Mouse (Mus musculus): Measurements from ENCODE around the gene Fut9. TPM values are rescaled to one million over a fixed set of nuclear protein-coding genes. Genes with fewer than 3 reads are reported as not detected.

The Fut9 gene
- total RNA-seq, 2 experiments from 2014 or later, result not detected

DNA sequence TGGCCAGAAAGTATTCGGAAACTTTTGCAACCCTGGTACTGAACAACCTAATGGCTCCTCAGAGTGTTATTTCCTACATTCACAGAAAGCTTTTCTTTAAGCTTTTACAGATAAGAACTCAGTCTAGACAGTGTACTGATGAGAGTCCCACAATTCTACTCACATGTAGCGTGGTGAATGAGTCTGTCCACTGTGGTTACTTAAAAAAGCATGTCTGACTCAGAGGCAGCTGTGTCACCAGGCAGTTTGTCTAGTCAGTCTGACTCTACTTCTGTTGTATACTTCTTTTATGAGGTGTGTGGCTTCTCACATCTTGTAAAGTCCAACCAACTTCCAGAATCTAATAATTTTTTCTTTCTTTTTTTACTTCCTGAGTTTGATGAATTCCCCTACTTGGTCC, 154.5 kb downstream of the Fut9 start:
- DNase-seq, result no peak

DNA sequence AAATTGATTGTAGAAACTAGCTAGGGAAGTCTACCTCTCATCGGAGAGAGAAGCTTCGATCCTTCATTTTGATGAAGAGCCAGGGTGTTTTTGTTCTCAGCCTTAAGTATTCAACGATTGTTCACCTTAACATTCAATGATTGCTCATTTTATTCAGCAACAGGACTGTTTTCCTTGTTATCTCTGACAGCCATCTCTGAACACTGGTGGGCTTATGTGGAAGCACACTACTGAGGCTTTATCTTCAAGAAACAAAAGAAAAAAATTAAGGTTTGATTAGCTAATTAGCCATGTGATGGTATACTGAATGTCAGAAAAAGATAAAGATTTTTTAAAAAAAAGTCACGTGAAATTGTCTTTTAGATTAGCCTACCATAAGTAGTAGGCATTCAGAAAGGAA, 158.1 kb downstream of the Fut9 start:
- DNase-seq, result no peak

DNA sequence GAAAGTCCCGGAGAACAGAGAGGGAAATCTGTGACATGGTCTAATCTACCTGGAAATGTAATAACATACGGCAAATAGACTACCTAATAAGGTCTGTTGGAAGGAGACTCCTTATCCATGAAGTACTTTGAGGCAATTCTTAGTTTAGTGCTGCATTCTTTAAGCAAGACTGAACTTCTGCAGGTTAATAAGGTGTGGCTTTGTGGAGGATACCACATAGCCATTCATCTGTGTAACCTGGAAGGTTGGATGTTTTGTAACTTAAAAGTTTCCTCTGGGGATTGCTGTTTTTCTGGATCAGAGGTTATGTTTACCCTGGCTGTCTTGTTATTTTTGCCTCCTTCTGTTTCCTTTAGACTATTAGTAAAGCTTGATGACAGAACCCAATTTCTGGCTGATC, 166.8 kb downstream of the Fut9 start:
- no peak for DNase-seq

DNA sequence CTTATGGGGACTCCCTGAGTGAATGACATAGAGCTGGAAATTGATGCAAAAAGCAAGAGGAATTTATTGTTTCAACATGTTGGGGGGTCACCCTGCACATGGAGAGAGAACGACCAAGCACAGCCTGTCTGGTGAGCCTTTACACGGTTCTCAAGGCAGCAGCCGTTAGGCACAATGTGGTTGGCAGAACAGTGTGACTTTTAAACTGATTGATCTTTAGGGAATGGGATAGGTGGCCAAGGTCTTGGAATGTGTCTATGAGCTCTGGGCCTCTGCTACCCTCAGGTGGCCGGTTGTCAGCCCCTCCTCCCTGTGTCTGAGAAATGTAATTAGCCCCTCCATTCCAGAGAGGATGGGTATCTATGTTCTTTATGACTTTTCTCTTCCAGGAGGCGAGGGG, 171.9 kb downstream of the Fut9 start:
- no peak for DNase-seq

DNA sequence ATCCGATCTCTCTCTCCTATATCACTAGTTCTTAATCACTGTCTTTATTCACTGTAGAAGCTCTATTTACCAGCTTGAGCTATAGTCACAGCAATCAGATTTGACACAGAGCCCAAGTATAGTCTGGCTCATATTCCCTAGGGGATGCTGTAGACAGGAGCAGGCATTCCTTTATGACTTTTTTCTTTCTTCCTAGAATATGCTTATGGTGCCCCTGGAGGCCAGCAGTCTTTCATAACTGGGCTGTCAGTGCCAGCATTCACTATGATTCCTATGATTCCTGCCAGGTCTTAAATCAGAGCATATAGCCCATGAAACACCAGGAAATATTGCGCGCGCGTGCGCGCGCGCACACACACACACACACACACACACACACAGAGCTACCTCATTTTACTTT, 172.6 kb downstream of the Fut9 start:
- no peak for DNase-seq

DNA sequence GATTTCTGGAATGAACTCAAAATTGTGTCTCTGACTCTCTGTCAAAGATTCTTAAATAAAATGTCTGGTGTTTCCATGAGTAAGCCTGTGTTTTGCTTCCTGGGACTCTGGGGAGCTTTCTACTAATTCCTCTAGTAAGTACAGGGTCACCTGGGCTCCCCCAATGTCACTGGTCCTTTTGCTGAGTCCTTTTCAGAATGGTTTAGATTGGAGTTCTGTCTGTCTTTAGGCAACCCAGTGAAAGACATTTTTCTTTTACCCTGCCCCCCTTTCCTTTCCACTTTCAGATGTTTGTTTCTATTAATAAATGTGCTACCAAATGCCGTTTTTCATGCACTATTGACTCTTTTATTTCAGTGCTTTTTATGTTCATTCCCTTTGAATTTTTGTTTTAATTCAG, 173.0 kb downstream of the Fut9 start:
- DNase-seq, result no peak

DNA sequence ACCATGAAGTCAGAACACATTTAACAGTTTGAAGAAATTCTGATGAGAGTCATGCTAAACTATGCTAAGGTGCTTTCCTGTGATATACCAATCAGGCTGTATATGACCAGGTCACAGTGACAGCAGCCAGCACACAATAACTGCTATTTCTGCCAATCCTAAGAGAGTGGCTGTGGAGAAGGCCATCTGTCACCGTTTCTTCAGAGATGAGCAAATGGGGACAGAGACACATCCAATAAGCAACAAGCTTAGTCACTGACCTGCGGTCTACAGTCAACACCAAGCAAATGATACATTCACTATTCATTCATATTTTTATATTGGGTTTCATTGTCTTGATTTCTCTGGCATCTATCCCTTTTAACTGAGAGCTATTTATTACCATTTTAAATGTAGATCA, 176.9 kb downstream of the Fut9 start:
- DNase-seq, result no peak

DNA sequence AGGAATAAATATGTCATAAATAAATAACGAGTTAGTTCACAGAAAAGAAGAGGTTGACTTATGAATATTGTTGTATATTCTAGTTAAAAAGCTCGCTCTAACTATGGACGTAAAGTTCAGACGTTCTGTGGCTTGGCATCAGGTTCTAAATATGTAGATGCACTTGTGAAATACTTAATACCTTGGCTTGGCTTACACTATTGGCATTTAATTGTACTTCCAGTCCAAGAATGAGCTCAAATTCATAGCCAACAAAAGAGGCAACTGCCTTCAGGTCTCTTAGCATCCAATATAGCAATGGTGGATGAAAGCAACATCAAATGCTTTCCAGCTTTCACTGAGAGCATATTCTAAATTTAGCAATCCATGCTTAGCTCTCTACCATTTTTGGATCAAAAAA, 182.7 kb downstream of the Fut9 start:
- DNase-seq, result no peak

DNA sequence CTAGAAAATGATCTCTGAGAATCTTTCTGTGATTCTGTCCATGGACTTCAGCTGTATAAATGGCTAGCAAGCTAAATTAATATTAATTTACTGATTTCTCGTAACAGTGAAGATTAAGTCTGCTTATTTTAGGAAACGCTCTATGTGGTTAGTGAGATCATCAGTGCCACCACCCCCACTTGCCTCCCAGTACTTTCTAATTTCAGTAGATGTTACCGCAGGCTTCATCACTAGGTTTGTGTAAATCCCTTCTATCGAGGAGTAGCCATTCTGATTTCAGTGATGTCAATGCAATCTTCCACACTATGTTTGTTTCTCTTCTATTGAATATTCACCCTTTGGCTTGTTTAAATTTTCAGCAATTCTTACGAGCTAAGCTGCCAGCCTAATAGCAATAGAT, 186.6 kb downstream of the Fut9 start:
- DNase-seq, result no peak

DNA sequence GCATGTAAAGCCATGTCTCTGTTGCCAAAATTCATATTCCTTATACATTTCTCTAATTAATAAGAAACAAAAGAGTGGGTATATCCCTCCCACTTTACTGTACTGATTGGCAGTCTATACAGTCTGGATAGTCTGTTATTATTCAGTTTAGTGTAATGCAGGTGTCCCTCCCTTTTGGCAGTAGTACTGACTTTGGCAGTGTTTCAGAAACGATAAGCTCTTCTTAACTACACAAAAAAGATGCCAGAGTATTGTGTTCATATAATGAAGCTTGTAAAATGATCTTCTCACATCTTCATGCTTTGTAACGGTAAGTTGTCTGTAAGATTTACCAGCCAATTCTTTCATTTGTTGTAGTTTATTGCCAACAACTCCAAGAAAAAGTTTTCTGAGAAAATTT, 189.6 kb downstream of the Fut9 start:
- DNase-seq, result no peak

DNA sequence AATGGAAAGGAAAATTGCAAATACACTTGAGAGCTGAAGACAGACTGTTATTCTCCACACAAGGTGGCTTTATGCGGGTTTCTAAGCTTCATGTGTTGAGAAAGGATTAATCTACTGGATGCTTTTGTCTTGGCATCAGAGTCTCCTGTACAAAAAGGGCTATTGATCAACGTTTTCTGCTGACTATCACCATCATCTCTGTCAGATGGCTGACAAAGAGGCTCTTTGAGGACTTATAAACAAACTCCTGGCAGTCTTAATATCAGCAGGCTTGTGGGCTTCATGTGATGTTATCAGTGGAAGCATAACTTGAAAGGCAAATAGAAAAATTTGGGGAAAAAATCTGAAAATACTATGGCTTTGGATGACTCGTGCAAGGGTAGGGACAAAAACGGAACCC, 206.8 kb downstream of the Fut9 start:
- DNase-seq, result no peak
